Mouse (Mus musculus): Measurements from ENCODE around the gene B430306N03Rik. TPM values are rescaled to one million over a fixed set of nuclear protein-coding genes. Genes with fewer than 3 reads are reported as not detected.
A peak's percentile ranks its signal among the peaks of the same experiment; 100 is the strongest.
"Not testable (repeated sequence)": the region's sequence is repeated elsewhere in the genome, so short reads cannot be mapped to it uniquely, and the experiment has no call there.

The B430306N03Rik gene
- 0.23 and 0.39 TPM in 2 replicates for polyA plus RNA-seq (2015; fragmentation: Nextera tagmentation; extraction: Ambion mirVana)

DNA sequence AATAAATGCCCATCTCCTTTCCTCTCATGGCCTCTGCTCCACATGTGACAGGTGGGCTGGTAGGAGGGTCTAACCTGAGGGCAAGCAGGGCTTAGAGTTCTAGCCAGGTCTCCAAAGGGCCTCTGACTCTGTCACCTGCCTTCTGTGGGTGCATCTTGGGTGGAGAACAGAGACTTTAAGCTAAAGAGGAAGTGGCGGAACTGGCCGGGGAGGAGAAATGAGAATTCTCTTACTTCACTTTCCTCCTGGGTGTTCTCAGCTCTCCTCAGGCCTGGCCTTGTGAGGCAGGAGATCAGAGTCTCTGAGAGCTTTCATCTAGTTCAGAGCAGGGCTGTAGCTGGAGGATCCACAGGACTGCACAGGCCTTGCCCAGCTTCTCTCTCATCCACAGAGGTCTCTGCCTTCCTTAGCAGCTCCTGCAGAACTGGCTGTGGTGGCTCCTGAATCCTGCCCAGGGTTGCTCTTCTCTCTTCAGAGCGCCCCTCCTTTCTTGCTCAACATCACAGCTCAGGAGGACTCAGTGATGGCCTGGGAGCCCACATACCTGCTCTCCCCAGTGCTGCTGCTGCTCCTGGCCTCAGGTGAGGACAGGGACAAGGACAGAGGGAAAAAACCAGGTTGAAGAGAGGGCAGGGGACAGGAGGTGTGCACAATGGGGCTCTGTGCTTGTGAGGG is at the start of gene B430306N03Rik:
TSS of gene B430306N03Rik (plus strand) at position 237 of the 675 bp plus-strand sequence.
- not testable (repeated sequence) for H3K36me3 ChIP-seq; ATAC-seq (replicated peaks; ENCODE audit: low FRiP score); H3K4me3 ChIP-seq (replicated peaks); H3K27me3 ChIP-seq; H3K27ac ChIP-seq; H3K4me1 ChIP-seq; H3K4me2 ChIP-seq; H3K9me3 ChIP-seq (replicated peaks); H3K9ac ChIP-seq
- WGBS = 83% methylated on average over 3 of the region's 3 CpGs

DNA sequence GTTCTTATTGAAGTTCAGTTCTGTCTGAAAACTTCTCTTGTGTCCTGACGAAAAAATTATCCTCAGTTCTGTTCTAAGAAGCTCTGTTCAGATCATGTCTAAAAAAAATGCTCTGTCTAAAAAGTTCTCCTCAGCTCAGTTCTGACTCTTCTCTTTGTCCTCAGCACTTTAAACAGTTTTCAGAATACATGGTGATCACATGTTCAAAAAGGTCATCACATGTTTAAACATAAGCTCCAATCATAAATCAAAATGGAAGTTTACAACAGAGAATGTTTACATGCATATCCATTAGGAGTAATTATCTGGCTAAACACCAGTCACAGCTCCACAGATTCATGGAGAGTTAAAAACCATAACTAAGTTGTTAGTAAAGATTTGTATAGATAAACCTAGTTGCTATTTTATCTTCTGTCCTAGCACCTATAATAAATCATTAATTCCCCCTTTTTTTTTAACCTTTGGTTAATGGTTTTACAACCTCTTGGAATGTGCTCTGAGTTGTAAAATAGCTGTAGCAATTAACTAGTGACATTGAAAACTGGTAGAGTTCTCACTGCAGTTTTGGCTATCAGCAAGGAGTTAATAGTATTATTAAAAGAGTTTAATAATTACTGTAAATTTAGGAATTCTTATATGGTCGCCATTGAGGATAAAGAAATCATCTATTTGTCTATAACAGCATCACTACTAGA is 49.2 kb upstream of the B430306N03Rik start:
- no peak for ATAC-seq (replicated peaks; ENCODE audit: low FRiP score)
- no peaks in the 10 kb centered on the region for H3K36me3 ChIP-seq
- no peaks in the 10 kb centered on the region for H3K9me3 ChIP-seq (replicated peaks)
- peak overlapping the region; percentile 33; the same call in 1 of the 2 replicates for H3K27ac ChIP-seq
- no peak overlapping the region for H3K4me3 ChIP-seq (replicated peaks)
- H3K27me3 ChIP-seq = no peaks in the 10 kb centered on the region
- peaks cover 8% of the 10 kb centered on the region; the same call in 1 of the 2 replicates for H3K4me1 ChIP-seq
- no peak overlapping the region for H3K9ac ChIP-seq
- WGBS = 33% methylated on average over 2 of the region's 2 CpGs
- H3K4me2 ChIP-seq = no peak overlapping the region

DNA sequence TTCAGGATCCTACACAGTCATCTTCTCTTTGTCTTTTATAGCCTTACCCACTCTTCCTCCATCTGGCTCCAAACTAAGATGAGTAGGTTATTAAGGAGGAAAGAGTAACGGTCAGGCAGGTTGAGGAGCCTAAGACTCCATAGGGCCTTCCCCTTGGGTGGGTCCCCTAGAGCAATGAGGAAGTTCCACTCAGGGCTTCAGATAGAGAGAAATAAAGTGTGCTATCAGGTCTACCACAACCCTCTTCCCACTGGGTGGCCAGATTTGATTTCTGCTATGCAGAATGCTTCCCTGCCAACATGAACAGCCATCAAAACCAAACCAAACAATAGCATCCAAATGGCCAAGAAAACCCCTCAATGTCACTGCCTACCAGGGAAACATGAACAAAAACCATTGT is 48.4 kb upstream of the B430306N03Rik start:
- Histone ChIP-seq H3K9me3 (replicated peaks) (no peaks in the 10 kb centered on the region), H3K36me3 (no peaks in the 10 kb centered on the region), H3K4me3 (replicated peaks) (no peak overlapping the region), H3K27ac (no peak overlapping the region), H3K4me1 (peaks cover 8% of the 10 kb centered on the region; the same call in 1 of the 2 replicates), H3K27me3 (no peaks in the 10 kb centered on the region), H3K4me2 (no peak overlapping the region), H3K9ac (no peak overlapping the region)
- 77% methylated on average over 1 of the region's 1 CpGs for WGBS
- no peak for ATAC-seq (replicated peaks; ENCODE audit: low FRiP score)

DNA sequence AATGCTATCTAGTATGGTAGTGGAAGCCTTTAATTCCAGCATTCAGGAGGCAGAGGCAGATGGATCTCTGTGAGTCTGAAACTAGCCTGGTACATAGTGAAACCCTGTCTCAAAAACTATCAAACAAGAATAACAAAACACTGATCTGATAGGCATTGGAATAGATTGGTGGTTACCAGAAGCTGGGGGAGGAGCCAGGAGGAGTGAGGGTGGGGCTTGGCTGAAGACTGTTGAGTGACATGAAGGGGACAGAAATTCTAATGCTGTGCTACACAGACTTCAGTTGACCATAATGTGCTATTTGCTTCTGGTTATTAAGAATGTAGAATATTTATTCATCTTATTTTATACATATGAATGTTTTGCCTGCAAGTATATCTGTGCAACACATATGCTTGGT is 47.7 kb upstream of the B430306N03Rik start:
- ATAC-seq (replicated peaks; ENCODE audit: low FRiP score) = no peak
- Histone ChIP-seq H3K36me3 (no peaks in the 10 kb centered on the region), H3K27me3 (no peaks in the 10 kb centered on the region), H3K4me3 (replicated peaks) (no peak overlapping the region), H3K27ac (no peak overlapping the region), H3K4me1 (peaks cover 8% of the 10 kb centered on the region; the same call in 1 of the 2 replicates), H3K9me3 (replicated peaks) (no peaks in the 10 kb centered on the region), H3K4me2 (no peak overlapping the region), H3K9ac (no peak overlapping the region)

DNA sequence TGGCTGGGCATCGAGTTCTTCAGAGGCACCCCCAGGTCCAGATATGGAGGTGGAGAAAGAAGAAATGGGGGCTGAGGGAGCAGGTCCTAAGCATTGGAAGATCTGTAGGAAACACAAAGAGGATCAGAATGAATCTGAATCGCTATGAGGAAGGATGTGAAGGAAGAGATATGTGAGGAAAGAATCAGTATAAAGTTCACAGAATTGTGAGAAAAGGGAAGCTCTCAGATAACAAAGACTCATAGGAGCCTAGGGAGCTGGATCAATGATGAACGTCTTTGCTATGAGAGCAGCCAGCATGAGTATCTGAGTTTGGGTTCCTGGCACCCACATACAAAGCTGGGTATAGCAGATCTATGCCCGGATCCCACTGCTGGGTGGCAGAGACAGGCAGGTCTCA is 46.1 kb upstream of the B430306N03Rik start:
- Histone ChIP-seq H3K27me3 (no peaks in the 10 kb centered on the region), H3K36me3 (no peaks in the 10 kb centered on the region), H3K4me3 (replicated peaks) (no peak overlapping the region), H3K4me1 (peaks cover 8% of the 10 kb centered on the region; the same call in 1 of the 2 replicates), H3K4me2 (no peak overlapping the region), H3K9ac (no peak overlapping the region), H3K9me3 (replicated peaks) (no peaks in the 10 kb centered on the region), H3K27ac (no peak overlapping the region)
- WGBS = 76% methylated on average over 4 of the region's 4 CpGs
- no peak for ATAC-seq (replicated peaks; ENCODE audit: low FRiP score)

DNA sequence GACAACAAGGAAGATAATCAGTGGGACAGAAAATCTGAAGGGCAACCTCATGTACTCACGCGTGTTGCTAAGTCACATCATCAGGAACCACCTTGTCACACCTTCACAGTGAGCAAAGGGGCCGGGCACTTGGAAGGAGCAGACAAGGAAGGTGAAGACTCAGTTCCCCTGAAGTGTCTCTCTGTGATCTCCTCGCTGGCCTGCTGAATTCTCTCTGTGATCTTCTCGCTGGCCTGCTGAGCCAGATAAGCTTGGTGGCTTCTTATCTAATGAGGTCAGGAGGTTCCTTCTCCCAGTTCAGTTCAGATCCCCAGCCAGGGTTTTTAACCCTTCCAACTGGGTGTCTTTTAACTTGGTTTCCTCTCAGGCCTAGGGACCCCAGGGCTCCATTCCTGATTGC is 43.8 kb upstream of the B430306N03Rik start:
- Histone ChIP-seq H3K27ac (no peak overlapping the region), H3K9ac (no peak overlapping the region), H3K4me2 (no peak overlapping the region), H3K27me3 (no peaks in the 10 kb centered on the region), H3K9me3 (replicated peaks) (no peaks in the 10 kb centered on the region), H3K36me3 (no peaks in the 10 kb centered on the region), H3K4me3 (replicated peaks) (no peak overlapping the region), H3K4me1 (no peaks in the 10 kb centered on the region)
- WGBS = 73% methylated on average over 5 of the region's 5 CpGs
- 0 out of 2 replicates have a peak, but pooled peaks have one; percentile 56 for ATAC-seq (replicated peaks; ENCODE audit: low FRiP score)

DNA sequence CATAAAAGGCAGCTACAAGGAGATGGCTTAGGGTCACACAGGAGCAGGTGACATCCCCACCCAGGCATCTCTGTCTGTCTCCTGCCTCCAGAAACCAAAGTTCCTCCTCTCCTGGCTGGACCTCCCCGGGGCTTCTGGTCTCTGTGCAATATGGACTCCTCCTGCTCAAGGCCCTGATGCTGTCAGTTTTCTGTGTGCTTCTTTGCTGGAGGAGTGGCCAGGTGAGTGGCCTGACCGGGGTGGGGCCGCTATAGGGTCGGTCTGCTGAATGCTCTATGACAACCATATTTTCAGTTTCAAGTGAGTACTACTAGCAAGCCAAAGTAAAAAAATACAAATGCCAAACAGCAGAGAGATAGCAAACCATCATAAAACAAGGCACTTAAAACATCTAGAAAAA is 43.3 kb upstream of the B430306N03Rik start:
- Histone ChIP-seq H3K4me1 (no peaks in the 10 kb centered on the region), H3K4me3 (replicated peaks) (no peak overlapping the region), H3K36me3 (no peaks in the 10 kb centered on the region), H3K27me3 (no peaks in the 10 kb centered on the region), H3K9me3 (replicated peaks) (no peaks in the 10 kb centered on the region), H3K27ac (no peak overlapping the region), H3K4me2 (no peak overlapping the region), H3K9ac (no peak overlapping the region)
- 94% methylated on average over 4 of the region's 4 CpGs for WGBS
- ATAC-seq (replicated peaks; ENCODE audit: low FRiP score) = no peak

DNA sequence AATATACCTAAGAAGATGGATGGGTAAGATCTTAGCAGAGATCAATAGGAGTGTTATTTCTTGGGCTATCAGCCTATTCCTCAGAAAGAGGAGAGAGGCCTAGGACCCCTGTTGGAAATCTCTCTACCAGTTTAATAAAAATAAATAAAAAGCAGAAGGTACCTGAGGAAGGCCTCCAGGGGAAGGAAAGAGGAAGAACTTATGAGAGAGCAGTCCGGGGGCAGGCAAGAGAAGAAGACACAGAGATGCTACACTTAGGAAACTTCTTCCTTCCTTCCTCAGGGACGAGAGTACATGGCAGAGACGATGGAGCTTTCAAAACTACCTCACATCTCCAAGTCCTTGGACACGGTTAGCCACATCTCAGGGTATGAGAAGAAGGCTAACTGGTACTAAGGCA is 41.8 kb upstream of the B430306N03Rik start:
- ATAC-seq (replicated peaks; ENCODE audit: low FRiP score) = no peak
- WGBS = 81% methylated on average over 4 of the region's 4 CpGs
- H3K9ac ChIP-seq = no peak overlapping the region
- no peaks in the 10 kb centered on the region for H3K36me3 ChIP-seq
- no peaks in the 10 kb centered on the region for H3K27me3 ChIP-seq
- no peaks in the 10 kb centered on the region for H3K4me1 ChIP-seq
- no peak overlapping the region for H3K27ac ChIP-seq
- no peaks in the 10 kb centered on the region for H3K9me3 ChIP-seq (replicated peaks)
- H3K4me2 ChIP-seq = no peak overlapping the region
- H3K4me3 ChIP-seq (replicated peaks) = no peak overlapping the region

DNA sequence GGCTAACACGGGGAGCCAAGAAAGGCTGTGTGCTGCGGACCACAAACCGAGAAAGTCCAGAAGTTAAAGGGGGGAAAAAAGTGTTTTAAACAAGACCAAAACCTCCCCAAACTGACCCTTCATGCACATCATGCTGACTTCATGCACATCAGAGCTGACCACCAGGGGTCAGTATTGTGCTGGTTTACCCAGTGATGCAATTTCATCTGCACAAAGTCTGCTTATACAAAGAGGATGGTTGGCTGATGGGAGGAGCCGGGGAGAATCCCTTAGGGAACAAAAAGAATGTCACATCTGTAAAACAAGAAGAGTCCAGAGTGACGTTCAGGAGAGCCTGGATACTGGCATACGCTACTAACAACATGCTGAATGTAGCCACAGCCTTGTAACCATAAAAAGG is 41.1 kb upstream of the B430306N03Rik start:
- ATAC-seq (replicated peaks; ENCODE audit: low FRiP score) = no peak
- no peaks in the 10 kb centered on the region for H3K36me3 ChIP-seq
- H3K4me3 ChIP-seq (replicated peaks) = no peak overlapping the region
- H3K27me3 ChIP-seq = no peaks in the 10 kb centered on the region
- H3K9ac ChIP-seq = no peak overlapping the region
- no peaks in the 10 kb centered on the region for H3K9me3 ChIP-seq (replicated peaks)
- no peak overlapping the region for H3K4me2 ChIP-seq
- H3K4me1 ChIP-seq = no peaks in the 10 kb centered on the region
- no peak overlapping the region for H3K27ac ChIP-seq
- 34% methylated on average over 6 of the region's 6 CpGs for WGBS

DNA sequence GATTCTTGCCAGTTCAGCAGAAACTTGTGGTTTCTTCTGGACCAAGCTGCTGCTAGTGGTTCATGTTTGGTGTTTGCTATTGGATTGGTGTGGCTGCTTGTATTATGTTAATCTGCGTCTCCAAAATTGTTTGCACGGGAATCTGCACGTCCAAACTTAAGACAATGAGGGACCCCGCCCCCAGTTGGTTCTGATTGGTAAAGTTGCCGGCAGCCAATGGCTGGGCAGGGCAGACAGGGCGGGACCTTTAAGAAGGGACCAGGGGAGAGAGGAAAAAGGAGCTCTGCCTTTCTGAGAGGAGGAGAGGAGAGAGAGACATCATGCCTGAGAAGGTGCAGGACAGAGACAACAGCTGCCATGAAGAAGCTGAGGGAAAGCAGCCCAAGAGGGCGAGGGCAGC is 40.2 kb upstream of the B430306N03Rik start:
- Histone ChIP-seq H3K27ac (no peak overlapping the region), H3K36me3 (no peaks in the 10 kb centered on the region), H3K9ac (no peak overlapping the region)

DNA sequence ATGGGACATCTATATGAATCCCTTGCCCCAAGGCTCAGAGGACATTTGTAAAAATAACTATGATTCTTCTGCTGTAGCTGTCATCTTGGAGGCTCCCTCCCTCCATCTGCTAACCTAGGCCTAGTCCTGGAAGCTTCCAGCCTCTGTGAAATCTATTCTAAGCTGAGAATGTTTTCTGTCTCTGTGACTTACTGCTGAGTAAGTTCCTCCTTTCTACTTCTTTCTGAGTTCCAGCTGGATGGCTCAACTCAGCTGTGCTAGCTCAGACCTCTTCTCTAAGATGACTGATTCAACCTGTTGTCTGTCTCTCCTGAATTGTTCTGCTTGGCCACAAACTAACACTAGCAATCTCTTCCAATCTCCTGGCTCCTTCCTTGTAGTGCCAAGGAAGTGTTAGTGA is 37.6 kb upstream of the B430306N03Rik start:
- Histone ChIP-seq H3K36me3 (no peaks in the 10 kb centered on the region), H3K4me1 (peaks cover 15% of the 10 kb centered on the region), H3K9ac (no peak overlapping the region), H3K9me3 (replicated peaks) (no peaks in the 10 kb centered on the region), H3K4me3 (replicated peaks) (no peak overlapping the region), H3K27ac (no peak overlapping the region), H3K4me2 (no peak overlapping the region), H3K27me3 (no peaks in the 10 kb centered on the region)
- no peak for ATAC-seq (replicated peaks; ENCODE audit: low FRiP score)

More for the DNA sequence above, 40.2 kb upstream of the B430306N03Rik start:
- Histone ChIP-seq H3K4me1 (0 out of 2 replicates have a peak, but pooled peaks cover under 1% of the 10 kb centered on the region), H3K4me3 (replicated peaks) (no peak overlapping the region), H3K4me2 (no peak overlapping the region), H3K9me3 (replicated peaks) (no peaks in the 10 kb centered on the region), H3K27me3 (no peaks in the 10 kb centered on the region)
- 65% methylated on average over 7 of the region's 7 CpGs for WGBS
- ATAC-seq (replicated peaks; ENCODE audit: low FRiP score) = no peak

DNA sequence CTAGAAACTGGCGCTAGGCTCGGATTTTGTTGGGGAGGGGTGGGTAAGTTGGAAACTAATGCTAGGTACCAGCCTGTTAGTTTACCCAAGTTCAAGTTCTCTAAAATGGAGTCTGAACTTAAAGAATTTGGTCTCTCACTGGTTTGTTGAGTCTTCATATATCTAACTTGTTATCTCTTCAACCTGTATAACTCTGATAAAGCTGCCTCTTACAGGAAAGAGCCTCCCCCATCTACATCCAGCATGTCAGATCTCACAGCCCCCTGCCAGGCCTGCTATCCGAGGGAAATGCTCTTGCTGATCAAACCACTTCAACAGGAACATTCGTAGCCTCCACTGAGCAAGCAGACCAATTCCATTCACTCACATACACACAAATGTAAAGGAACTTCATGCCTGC is 36.9 kb upstream of the B430306N03Rik start:
- ATAC-seq (replicated peaks; ENCODE audit: low FRiP score) = no peak
- Histone ChIP-seq H3K36me3 (no peaks in the 10 kb centered on the region), H3K4me3 (replicated peaks) (no peak overlapping the region), H3K9me3 (replicated peaks) (no peaks in the 10 kb centered on the region), H3K27ac (no peak overlapping the region), H3K9ac (no peak overlapping the region), H3K4me1 (peaks cover 15% of the 10 kb centered on the region), H3K4me2 (no peak overlapping the region), H3K27me3 (no peaks in the 10 kb centered on the region)
- 78% methylated on average over 4 of the region's 4 CpGs for WGBS
